ENCODE assay signal across 28 mouse cellular contexts in the genomic region with DNA sequence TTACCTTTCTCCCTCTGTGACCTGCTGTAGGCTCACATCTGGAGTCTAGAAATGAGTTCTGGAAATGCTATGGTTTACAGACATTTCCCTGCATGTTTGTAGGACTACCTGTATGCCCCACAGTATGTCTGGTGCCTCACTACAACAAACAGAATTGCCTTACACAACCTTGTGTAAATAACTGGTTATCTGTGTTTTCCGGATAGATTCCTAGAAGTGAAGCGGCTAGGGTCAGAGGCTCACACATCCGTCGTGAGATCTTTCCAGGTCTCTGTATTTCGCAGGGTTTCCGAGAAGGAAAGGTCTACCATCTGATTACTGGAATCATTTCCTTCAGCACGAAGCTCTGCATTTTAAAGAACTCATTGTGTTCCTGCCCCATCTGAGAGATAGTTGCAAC. TPM values are rescaled to one million over a fixed set of nuclear protein-coding genes. Genes with fewer than 3 reads are reported as not detected.
DNase-seq lines count a peak whose midpoint lies in the region; ATAC-seq and TF ChIP-seq lines count a peak whose summit lies in the region.
"Had no signal": no experiment of that assay in that cellular context is flagged by ENCODE, and none has a peak within 500 bp of the region (broad histone marks: within the 10 kb centered on the region; RNA-seq: fewer than 3 reads in every experiment).

No protein-coding gene starts in this region.

- 57% methylated on average over 7 of the region's 7 CpGs for WGBS in liver, embryonic 15.5 days (ENCODE audit: insufficient replicate concordance)
- WGBS in liver, postnatal 0 days (ENCODE audit: insufficient replicate concordance) = 51% methylated on average over 7 of the region's 7 CpGs

- TF ChIP-seq EP300 in liver, postnatal 0 days (IDR thresholded peaks at IDR 0.05; ENCODE audit: low read depth) = no peak

- no peak overlapping the region for H3K4me2 ChIP-seq in liver, embryonic 15.5 days
- 0 out of 2 replicates have a peak overlapping the region, but pooled peaks have one; percentile 16 for H3K4me2 ChIP-seq in liver, postnatal 0 days (ENCODE audit: low read depth, low read length)
- H3K4me2 ChIP-seq: embryonic facial prominence, embryonic 13.5 days; embryonic facial prominence, embryonic 15.5 days; forebrain, embryonic 12.5 days had no signal

- peak; percentile 52; the same call in 1 of the 2 replicates for ATAC-seq in liver, embryonic 15.5 days (ENCODE audit: insufficient read depth)
- ATAC-seq in liver, postnatal 0 days = peak; percentile 80
- ATAC-seq: activated CD4-positive, CD25-positive, alpha-beta regulatory T cell, adult 4 months; CD4-positive, CD25-positive, alpha-beta regulatory T cell, adult 4 months; forebrain, embryonic 14.5 days; forebrain, embryonic 16.5 days; Patski had no signal

- no peak overlapping the region for H3K9ac ChIP-seq in liver, embryonic 15.5 days
- no peak overlapping the region for H3K9ac ChIP-seq in liver, postnatal 0 days (replicated peaks)
- H3K9ac ChIP-seq: embryonic facial prominence, embryonic 13.5 days; embryonic facial prominence, embryonic 15.5 days; forebrain, embryonic 12.5 days had no signal

- no peak for TF ChIP-seq CTCF in liver, postnatal 0 days (IDR thresholded peaks at IDR 0.05; ENCODE audit: low read depth)

- no peak overlapping the region for H3K4me3 ChIP-seq in liver, embryonic 15.5 days (replicated peaks)
- no peak overlapping the region for H3K4me3 ChIP-seq in liver, postnatal 0 days (ENCODE audit: low read depth, low read length)
- H3K4me3 ChIP-seq: embryonic facial prominence, embryonic 13.5 days; embryonic facial prominence, embryonic 15.5 days; erythroblast, embryonic 14.5 days; forebrain, embryonic 10.5 days; forebrain, embryonic 12.5 days had no signal

- H3K4me1 ChIP-seq in liver, embryonic 15.5 days (replicated peaks) = peaks cover 14% of the 10 kb centered on the region
- H3K4me1 ChIP-seq in liver, postnatal 0 days (ENCODE audit: insufficient read depth) = peaks cover 23% of the 10 kb centered on the region
- H3K4me1 ChIP-seq: embryonic facial prominence, embryonic 15.5 days; forebrain, embryonic 12.5 days had no signal

- no peaks in the 10 kb centered on the region for H3K27me3 ChIP-seq in liver, embryonic 15.5 days
- H3K27me3 ChIP-seq in liver, postnatal 0 days (ENCODE audit: insufficient read depth, low read length) = no peaks in the 10 kb centered on the region
- H3K27me3 ChIP-seq: CH12.LX; embryonic facial prominence, embryonic 13.5 days; embryonic facial prominence, embryonic 15.5 days; forebrain, embryonic 12.5 days; Patski had no signal

- no peaks in the 10 kb centered on the region for H3K36me3 ChIP-seq in liver, embryonic 15.5 days (replicated peaks)
- H3K36me3 ChIP-seq in liver, postnatal 0 days (replicated peaks; ENCODE audit: insufficient read depth, low read length) = no peaks in the 10 kb centered on the region
- H3K36me3 ChIP-seq: embryonic facial prominence, embryonic 13.5 days; embryonic facial prominence, embryonic 15.5 days; forebrain, embryonic 10.5 days; forebrain, embryonic 12.5 days; G1E had no signal

- H3K27ac ChIP-seq in liver, embryonic 15.5 days (replicated peaks) = peak overlapping the region; percentile 45; the same call in 1 of the 2 replicates
- peak overlapping the region; percentile 61 for H3K27ac ChIP-seq in liver, postnatal 0 days (ENCODE audit: low read depth)
- H3K27ac ChIP-seq: embryonic facial prominence, embryonic 13.5 days; embryonic facial prominence, embryonic 15.5 days; forebrain, embryonic 10.5 days; forebrain, embryonic 12.5 days had no signal

- DNase-seq in heart, adult 11 months = peak; percentile 14
- no peak for DNase-seq in heart, adult 9 months (ENCODE audit: low spot score in 2 of 2)
- no peak for DNase-seq in liver
- no peak for DNase-seq in liver, postnatal 0 days
- DNase-seq in cerebellum, postnatal 4 days (ENCODE audit: low spot score in 2 of 2) = no peak
- DNase-seq: adrenal gland, adult 8-10 months; adrenal gland, postnatal 14 days; adrenal gland, postnatal 36 days; B cell, adult 2 months; cerebellum, adult 11-12 months; cerebellum, adult 2 months; cerebellum, adult 9-10 months; cerebellum, postnatal 10 days; cerebellum, postnatal 25 days; embryo, embryonic 11 days had no signal

- no peaks in the 10 kb centered on the region for H3K9me3 ChIP-seq in liver, embryonic 15.5 days (replicated peaks)
- H3K9me3 ChIP-seq in liver, postnatal 0 days (ENCODE audit: low read length) = no peaks in the 10 kb centered on the region
- H3K9me3 ChIP-seq: embryonic facial prominence, embryonic 13.5 days; embryonic facial prominence, embryonic 15.5 days; forebrain, embryonic 10.5 days; forebrain, embryonic 12.5 days had no signal

RNA-seq across cellular contexts. Expression of gene Ano10, which starts 22.3 kb away (rescaled TPM):
- 13.7 and 16.5 TPM in 2 replicates for polyA plus RNA-seq in liver, embryonic 15.5 days (2015; fragmentation: Nextera tagmentation; extraction: Ambion mirVana)
- 13.7 and 14.2 TPM in 2 replicates for polyA plus RNA-seq in liver, postnatal 0 days (2015; fragmentation: Nextera tagmentation; extraction: Ambion mirVana)

RNA-seq across cellular contexts. Expression of gene Abhd5, which starts 34.8 kb away (rescaled TPM):
- polyA plus RNA-seq in liver, embryonic 15.5 days (2015; fragmentation: Nextera tagmentation; extraction: Ambion mirVana) = 24.6 and 27.0 TPM in 2 replicates
- polyA plus RNA-seq in liver, postnatal 0 days (2015; fragmentation: Nextera tagmentation; extraction: Ambion mirVana) = 22.3 and 25.4 TPM in 2 replicates
